Mouse (Mus musculus): ENCODE measurements around the gene Rras2. TPM values are rescaled to one million over a fixed set of nuclear protein-coding genes. Genes with fewer than 3 reads are reported as not detected.

Rras2 gene
- total RNA-seq, 2 experiments from 2014 or later, result 15.3 to 15.7 TPM

GRCm38 (mm10) chr7:114115961-114116360 lies 1.6 kb downstream of the Rras2 start:
- intact Hi-C loops (cut with DNase I), result loop anchor here (5.0 kb wide), 3 partner anchors 44 to 96 kb away; no protein-coding TSS in a partner anchor
- DNase-seq, result no peak

- no peak for DNase-seq
- intact Hi-C loops (cut with DNase I), result loop anchor here (5.0 kb wide), 3 partner anchors 43 to 97 kb away; no protein-coding TSS in a partner anchor
Measured at GRCm38 (mm10) chr7:114114976-114115375, 2.6 kb downstream of the Rras2 start.

- no peak for DNase-seq
- intact Hi-C loops (cut with DNase I), result no loop called here
Measured at GRCm38 (mm10) chr7:114114284-114114683, 3.3 kb downstream of the Rras2 start.

- intact Hi-C loops (cut with DNase I), result no loop called here
- DNase-seq, result no peak
Measured at GRCm38 (mm10) chr7:114110500-114110899, 7.1 kb downstream of the Rras2 start.

- intact Hi-C loops (cut with DNase I), result no loop called here
- no peak for DNase-seq
Measured at GRCm38 (mm10) chr7:114105886-114106285, 11.7 kb downstream of the Rras2 start.

- DNase-seq, result no peak
- intact Hi-C loops (cut with DNase I), result no loop called here
Measured at GRCm38 (mm10) chr7:114103629-114104347, 13.8 kb downstream of the Rras2 start.

GRCm38 (mm10) chr7:114103152-114103551 lies 14.4 kb downstream of the Rras2 start:
- intact Hi-C loops (cut with DNase I), result no loop called here

GRCm38 (mm10) chr7:114102609-114103008 lies 15.0 kb downstream of the Rras2 start:
- intact Hi-C loops (cut with DNase I), result no loop called here
- no peak for DNase-seq

More at GRCm38 (mm10) chr7:114103152-114103551, 14.4 kb downstream of the Rras2 start:
- DNase-seq, result no peak

- intact Hi-C loops (cut with DNase I), result no loop called here
- no peak for DNase-seq
Measured at GRCm38 (mm10) chr7:114101412-114101811, 16.2 kb downstream of the Rras2 start.

- intact Hi-C loops (cut with DNase I), result no loop called here
- no peak for DNase-seq
Measured at GRCm38 (mm10) chr7:114093548-114094174, 23.9 kb downstream of the Rras2 start.

- intact Hi-C loops (cut with DNase I), result no loop called here
- DNase-seq, result no peak
Measured at GRCm38 (mm10) chr7:114090892-114091545, 26.6 kb downstream of the Rras2 start.

- intact Hi-C loops (cut with DNase I), result no loop called here
- DNase-seq, result no peak
Measured at GRCm38 (mm10) chr7:114090231-114090630, 27.4 kb downstream of the Rras2 start.

- intact Hi-C loops (cut with DNase I), result no loop called here
- no peak for DNase-seq
Measured at GRCm38 (mm10) chr7:114088918-114089317, 28.7 kb downstream of the Rras2 start.

- no peak for DNase-seq
- intact Hi-C loops (cut with DNase I), result no loop called here
Measured at GRCm38 (mm10) chr7:114087986-114088385, 29.6 kb downstream of the Rras2 start.

GRCm38 (mm10) chr7:114087341-114087740 lies 30.2 kb downstream of the Rras2 start:
- intact Hi-C loops (cut with DNase I), result no loop called here
- no peak for DNase-seq

- intact Hi-C loops (cut with DNase I), result no loop called here
- no peak for DNase-seq
Measured at GRCm38 (mm10) chr7:114086021-114086710, 31.4 kb downstream of the Rras2 start.

GRCm38 (mm10) chr7:114083760-114084159 lies 33.8 kb downstream of the Rras2 start:
- DNase-seq, result no peak
- intact Hi-C loops (cut with DNase I), result no loop called here

- no peak for DNase-seq
- intact Hi-C loops (cut with DNase I), result no loop called here
Measured at GRCm38 (mm10) chr7:114083088-114083487, 34.5 kb downstream of the Rras2 start.

GRCm38 (mm10) chr7:114081633-114082420 lies 35.8 kb downstream of the Rras2 start:
- intact Hi-C loops (cut with DNase I), result no loop called here
- DNase-seq, result no peak

- no peak for DNase-seq
- intact Hi-C loops (cut with DNase I), result no loop called here
Measured at GRCm38 (mm10) chr7:114080250-114080649, 37.3 kb downstream of the Rras2 start.
